Mouse (Mus musculus) liver, adult 2 months (tissue): ENCODE data around the gene Fuk.

Experiments used
- CTCF ChIP-seq: fragments of 200-500 bp; IDR thresholded peaks from 2 replicates; pipeline ENCODE4 v1.5.1; 2011; ENCODE audit warnings: low read depth, low read length, control low read depth
- POLR2A ChIP-seq: fragments of 200-500 bp; IDR thresholded peaks from 2 replicates; pipeline ENCODE4 v1.6.1; 2011; ENCODE audit warnings: low read length, control low read depth; ENCODE audit not compliant: insufficient read depth; ENCODE audit errors: extremely low read depth

- TF ChIP-seq POLR2A, result no peak
- TF ChIP-seq CTCF, result no peak
Observed at GRCm38 (mm10) chr8:110851186-110851585, 51.1 kb downstream of the Fuk start.
